Mouse (Mus musculus) spleen, adult 2 months (tissue): ENCODE measurements around the gene Pla2g4e. TPM values are rescaled to one million over a fixed set of nuclear protein-coding genes. Genes with fewer than 3 reads are reported as not detected.

Experiments used
- DNase-seq, 2 experiments: peaks; one replicate each; pipeline versions ENCODE4 v3.0.0 to v3.0.0-alpha.2; 2012 to 2021; ENCODE audit warnings: low spot score in 2 of 2, low read depth in 1 of 2
- H3K27ac ChIP-seq: fragments of 200-500 bp; 2 replicates; pipeline ENCODE4 v1.5.1; 2012; ENCODE audit warnings: low read length, inconsistent platforms; ENCODE audit not compliant: insufficient read depth
- H3K27me3 ChIP-seq: fragments of 200-500 bp; 2 replicates; pipeline ENCODE4 v1.6.1; 2012; ENCODE audit warnings: mild to moderate bottlenecking, moderate library complexity, low read length, inconsistent platforms; ENCODE audit not compliant: control insufficient read depth, insufficient read depth
- H3K36me3 ChIP-seq: fragments of 200-500 bp; 2 replicates; pipeline ENCODE4 v1.6.1; 2012; ENCODE audit warnings: mild to moderate bottlenecking, low read length, inconsistent platforms; ENCODE audit not compliant: control insufficient read depth, insufficient read depth
- H3K4me1 ChIP-seq: fragments of 200-500 bp; 2 replicates; pipeline ENCODE4 v1.6.1; 2011; ENCODE audit warnings: inconsistent platforms; ENCODE audit not compliant: control insufficient read depth, insufficient read depth, insufficient read length
- H3K4me3 ChIP-seq: fragments of 200-500 bp; 2 replicates; pipeline ENCODE4 v1.5.1; 2011; ENCODE audit warnings: mild to moderate bottlenecking, inconsistent platforms; ENCODE audit not compliant: insufficient read depth, insufficient read length; ENCODE audit errors: extremely low read depth
- CTCF ChIP-seq: fragments of 200-500 bp; IDR thresholded peaks from 2 replicates; pipeline ENCODE4 v1.5.1; 2011; ENCODE audit warnings: mild to moderate bottlenecking, inconsistent platforms; ENCODE audit not compliant: insufficient read depth, insufficient read length, insufficient replicate concordance; ENCODE audit errors: extremely low read depth
- POLR2A ChIP-seq: fragments of 200-500 bp; IDR thresholded peaks from 2 replicates; pipeline ENCODE4 v1.6.1; 2011; ENCODE audit warnings: low read depth, low read length, inconsistent platforms
- WGBS: fragments of 180-500 bp; shearing (Covaris S2); methylation state at CpG from one replicate; pipeline ENCODE4 v1.1.7; 2018; 5-methylcytosine and 5-hydroxymethylcytosine counted together
- polyA plus RNA-seq: library from polyadenylated mRNA; depleted of rRNA; stranded (reverse); fragments of >200 nt; gene quantifications from 2 replicates; pipeline ENCODE4 v1.2.3, GENCODE M21; 2012; rRNA removed

Pla2g4e gene
- not detected in 2 replicates for polyA plus RNA-seq

GRCm38 (mm10) chr2:120244679-120245420, at the start of gene Pla2g4e:
Pla2g4e (minus strand) TSS chr2:120245335.
- Histone ChIP-seq H3K4me1 (no peaks in the 10 kb centered on the region), H3K27ac (no peak within 1 kb of the TSS), H3K36me3 (no peaks in the 10 kb centered on the region), H3K4me3 (no peak within 1 kb of the TSS), H3K27me3 (peaks cover 2% of the 10 kb centered on the region; the same call in 1 of the 2 replicates)
- 11% methylated on average over 27 of the region's 27 CpGs for WGBS
- no peak for TF ChIP-seq POLR2A
- DNase-seq, result no peak

- TF ChIP-seq CTCF, result no peak
- TF ChIP-seq POLR2A, result no peak
- Histone ChIP-seq H3K27me3 (no peaks in the 10 kb centered on the region), H3K36me3 (no peaks in the 10 kb centered on the region), H3K4me3 (no peak overlapping the region), H3K4me1 (no peaks in the 10 kb centered on the region), H3K27ac (no peak overlapping the region)
- 80% methylated on average over 8 of the region's 9 CpGs for WGBS
- no peak for DNase-seq
Observed at GRCm38 (mm10) chr2:120291471-120292078, 46.4 kb upstream of the Pla2g4e start.

GRCm38 (mm10) chr2:120288995-120289394, 43.9 kb upstream of the Pla2g4e start, which contains the start of gene Pla2g4d:
Pla2g4d (minus strand) TSS chr2:120289197.
- TF ChIP-seq CTCF (no peak), POLR2A (no peak)
- no peak for DNase-seq
- H3K4me3 ChIP-seq, result no peak within 1 kb of the TSS
- no peak within 1 kb of the TSS for H3K27ac ChIP-seq
- whole genome bisulfite sequencing, result 69% methylated on average over 5 of the region's 5 CpGs
- no peaks in the 10 kb centered on the region for H3K36me3 ChIP-seq
- no peaks in the 10 kb centered on the region for H3K4me1 ChIP-seq
- H3K27me3 ChIP-seq, result no peaks in the 10 kb centered on the region

- TF ChIP-seq POLR2A (no peak), CTCF (no peak)
- no peaks in the 10 kb centered on the region for H3K4me1 ChIP-seq
- no peak overlapping the region for H3K27ac ChIP-seq
- WGBS, result 86% methylated on average over 3 of the region's 3 CpGs
- H3K4me3 ChIP-seq, result no peak overlapping the region
- no peak for DNase-seq
- H3K27me3 ChIP-seq, result no peaks in the 10 kb centered on the region
- no peaks in the 10 kb centered on the region for H3K36me3 ChIP-seq
Observed at GRCm38 (mm10) chr2:120288401-120288800, 43.3 kb upstream of the Pla2g4e start.

GRCm38 (mm10) chr2:120285639-120286038, 40.5 kb upstream of the Pla2g4e start:
- WGBS, result 68% methylated on average over 4 of the region's 4 CpGs
- Histone ChIP-seq H3K4me3 (no peak overlapping the region), H3K36me3 (no peaks in the 10 kb centered on the region), H3K4me1 (no peaks in the 10 kb centered on the region), H3K27me3 (no peaks in the 10 kb centered on the region), H3K27ac (no peak overlapping the region)
- DNase-seq, result no peak
- TF ChIP-seq POLR2A (no peak), CTCF (no peak)

- Histone ChIP-seq H3K4me1 (no peaks in the 10 kb centered on the region), H3K27ac (no peak overlapping the region), H3K4me3 (no peak overlapping the region), H3K36me3 (no peaks in the 10 kb centered on the region), H3K27me3 (no peaks in the 10 kb centered on the region)
- TF ChIP-seq POLR2A, result no peak
- no peak for TF ChIP-seq CTCF
- no peak for DNase-seq
Observed at GRCm38 (mm10) chr2:120284705-120285104, 39.6 kb upstream of the Pla2g4e start.

- no peak for TF ChIP-seq CTCF
- no peak overlapping the region for H3K27ac ChIP-seq
- no peak for DNase-seq
- no peaks in the 10 kb centered on the region for H3K27me3 ChIP-seq
- no peaks in the 10 kb centered on the region for H3K4me1 ChIP-seq
- H3K4me3 ChIP-seq, result no peak overlapping the region
- 89% methylated on average over 5 of the region's 5 CpGs for WGBS
- no peaks in the 10 kb centered on the region for H3K36me3 ChIP-seq
Observed at GRCm38 (mm10) chr2:120284094-120284493, 39.0 kb upstream of the Pla2g4e start.
